Mouse (Mus musculus): Measurements from ENCODE around the gene Srebf2. TPM values are rescaled to one million over a fixed set of nuclear protein-coding genes. Genes with fewer than 3 reads are reported as not detected.

The Srebf2 gene
- polyA plus RNA-seq, 1 experiment from 2014 or later, result 110 TPM

GRCm38 (mm10) chr15:82197937-82198336 is 51.0 kb downstream of the Srebf2 start:
- WGBS, result 90% methylated on average over 11 of the region's 11 CpGs

GRCm38 (mm10) chr15:82198342-82198741 is 51.4 kb downstream of the Srebf2 start:
- no peaks in the 10 kb centered on the region for H3K9me3 ChIP-seq (replicated peaks)
- H3K36me3 ChIP-seq, result peaks cover 98% of the 10 kb centered on the region

More at GRCm38 (mm10) chr15:82197937-82198336, 51.0 kb downstream of the Srebf2 start:
- Histone ChIP-seq H3K4me1 (replicated peaks) (peaks cover 4% of the 10 kb centered on the region; the same call in 1 of the 2 replicates), H3K36me3 (peaks cover 98% of the 10 kb centered on the region), H3K27ac (ENCODE audit: poor library complexity, severe bottlenecking) (no peak overlapping the region), H3K9ac (no peak overlapping the region), H3K27me3 (replicated peaks) (no peaks in the 10 kb centered on the region), H3K9me3 (replicated peaks) (no peaks in the 10 kb centered on the region), H3K4me2 (no peak overlapping the region), H3K4me3 (no peak overlapping the region)
- ATAC-seq (ENCODE audit: insufficient number of reproducible peaks, low FRiP score), result no peak

DNA sequence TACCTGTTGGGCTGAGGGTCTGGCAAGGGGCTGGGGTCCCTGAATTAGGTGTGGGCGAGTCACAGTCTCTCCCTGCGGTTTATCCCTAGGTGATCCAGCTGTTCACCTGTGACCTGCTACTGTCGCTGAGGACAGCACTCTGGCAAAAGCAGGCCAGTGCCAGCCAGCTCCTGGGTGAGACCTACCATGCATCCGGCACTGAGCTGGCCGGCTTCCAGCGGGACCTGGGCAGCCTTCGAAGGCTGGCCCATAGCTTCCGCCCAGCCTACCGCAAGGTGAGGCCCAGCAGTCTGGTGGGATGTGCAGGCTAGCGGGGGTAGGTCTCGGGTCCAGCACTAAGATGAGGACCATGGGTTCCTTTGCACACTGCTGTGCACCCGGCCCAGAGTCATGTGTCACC is 52.6 kb downstream of the Srebf2 start:
- peaks cover 98% of the 10 kb centered on the region for H3K36me3 ChIP-seq
- H3K4me3 ChIP-seq, result no peak overlapping the region
- H3K4me2 ChIP-seq, result no peak overlapping the region
- H3K9me3 ChIP-seq (replicated peaks), result no peaks in the 10 kb centered on the region
- H3K4me1 ChIP-seq (replicated peaks), result no peaks in the 10 kb centered on the region
- H3K27ac ChIP-seq (ENCODE audit: poor library complexity, severe bottlenecking), result no peak overlapping the region
- 90% methylated on average over 12 of the region's 12 CpGs for WGBS
- H3K27me3 ChIP-seq (replicated peaks), result peaks cover 14% of the 10 kb centered on the region
- no peak for ATAC-seq (ENCODE audit: insufficient number of reproducible peaks, low FRiP score)
- H3K9ac ChIP-seq, result 0 out of 2 replicates have a peak overlapping the region, but pooled peaks have one; percentile 29

More at GRCm38 (mm10) chr15:82198342-82198741, 51.4 kb downstream of the Srebf2 start:
- Histone ChIP-seq H3K27me3 (replicated peaks) (peaks cover 4% of the 10 kb centered on the region; the same call in 1 of the 2 replicates), H3K4me2 (no peak overlapping the region), H3K9ac (no peak overlapping the region), H3K27ac (ENCODE audit: poor library complexity, severe bottlenecking) (no peak overlapping the region), H3K4me1 (replicated peaks) (no peaks in the 10 kb centered on the region), H3K4me3 (no peak overlapping the region)
- ATAC-seq (ENCODE audit: insufficient number of reproducible peaks, low FRiP score), result no peak
- 89% methylated on average over 7 of the region's 7 CpGs for WGBS

DNA sequence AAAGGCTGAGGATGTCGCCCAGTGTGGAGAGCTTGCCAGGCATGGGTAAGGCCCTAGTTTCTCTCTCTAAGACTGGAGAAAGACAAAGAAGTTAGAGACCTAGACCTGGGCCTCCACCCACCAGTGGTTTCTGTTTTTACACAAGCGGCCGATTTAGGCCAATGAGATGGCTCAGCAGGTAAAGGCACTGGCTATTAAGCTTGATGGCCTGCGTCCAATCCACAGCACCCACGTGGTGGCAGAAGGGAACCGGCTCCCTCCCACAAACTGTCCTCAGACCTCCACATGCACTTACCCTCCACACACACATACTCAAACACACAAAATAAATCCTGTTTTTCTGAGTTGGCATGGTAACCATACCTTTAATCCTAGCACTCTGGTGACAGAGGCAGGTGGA is 55.1 kb downstream of the Srebf2 start:
- Histone ChIP-seq H3K4me3 (no peak overlapping the region), H3K27ac (ENCODE audit: poor library complexity, severe bottlenecking) (no peak overlapping the region), H3K27me3 (replicated peaks) (peaks cover 40% of the 10 kb centered on the region), H3K9ac (no peak overlapping the region), H3K36me3 (peaks cover 88% of the 10 kb centered on the region), H3K9me3 (replicated peaks) (no peaks in the 10 kb centered on the region), H3K4me2 (no peak overlapping the region), H3K4me1 (replicated peaks) (peaks cover 14% of the 10 kb centered on the region)
- WGBS, result 89% methylated on average over 6 of the region's 6 CpGs
- no peak for ATAC-seq (ENCODE audit: insufficient number of reproducible peaks, low FRiP score)

DNA sequence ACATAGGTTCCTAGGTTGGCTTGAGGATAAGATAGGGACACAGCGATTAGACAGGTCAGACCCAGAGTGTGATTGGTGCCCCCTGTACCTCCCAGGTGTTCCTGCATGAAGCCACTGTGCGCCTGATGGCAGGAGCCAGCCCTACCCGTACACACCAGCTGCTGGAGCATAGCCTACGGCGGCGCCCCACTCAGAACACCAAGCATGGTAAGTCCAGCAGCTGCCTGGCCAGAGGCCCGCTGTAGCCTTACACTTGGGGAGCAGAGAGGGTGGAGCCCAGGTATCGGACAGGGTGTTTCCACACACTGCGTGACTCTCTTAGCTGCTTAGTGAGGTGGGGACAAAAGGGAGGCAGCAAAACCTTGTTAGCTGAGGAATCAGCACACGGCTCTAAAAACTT is 56.1 kb downstream of the Srebf2 start:
- peaks cover 77% of the 10 kb centered on the region for H3K36me3 ChIP-seq
- no peak overlapping the region for H3K27ac ChIP-seq (ENCODE audit: poor library complexity, severe bottlenecking)
- peaks cover 20% of the 10 kb centered on the region for H3K4me1 ChIP-seq (replicated peaks)
- no peak overlapping the region for H3K4me3 ChIP-seq
- H3K4me2 ChIP-seq, result no peak overlapping the region
- WGBS, result 94% methylated on average over 10 of the region's 10 CpGs
- H3K9me3 ChIP-seq (replicated peaks), result no peaks in the 10 kb centered on the region
- no peak overlapping the region for H3K9ac ChIP-seq
- H3K27me3 ChIP-seq (replicated peaks), result peaks cover 50% of the 10 kb centered on the region
- ATAC-seq (ENCODE audit: insufficient number of reproducible peaks, low FRiP score), result no peak

- Histone ChIP-seq H3K4me3 (no peak overlapping the region), H3K4me2 (no peak overlapping the region), H3K9me3 (replicated peaks) (no peaks in the 10 kb centered on the region), H3K36me3 (peaks cover 71% of the 10 kb centered on the region), H3K4me1 (replicated peaks) (peaks cover 20% of the 10 kb centered on the region), H3K9ac (no peak overlapping the region), H3K27me3 (replicated peaks) (peaks cover 57% of the 10 kb centered on the region), H3K27ac (ENCODE audit: poor library complexity, severe bottlenecking) (no peak overlapping the region)
- WGBS, result 86% methylated on average over 20 of the region's 20 CpGs
- ATAC-seq (ENCODE audit: insufficient number of reproducible peaks, low FRiP score), result no peak
Observed at GRCm38 (mm10) chr15:82203611-82204351, 56.8 kb downstream of the Srebf2 start.

DNA sequence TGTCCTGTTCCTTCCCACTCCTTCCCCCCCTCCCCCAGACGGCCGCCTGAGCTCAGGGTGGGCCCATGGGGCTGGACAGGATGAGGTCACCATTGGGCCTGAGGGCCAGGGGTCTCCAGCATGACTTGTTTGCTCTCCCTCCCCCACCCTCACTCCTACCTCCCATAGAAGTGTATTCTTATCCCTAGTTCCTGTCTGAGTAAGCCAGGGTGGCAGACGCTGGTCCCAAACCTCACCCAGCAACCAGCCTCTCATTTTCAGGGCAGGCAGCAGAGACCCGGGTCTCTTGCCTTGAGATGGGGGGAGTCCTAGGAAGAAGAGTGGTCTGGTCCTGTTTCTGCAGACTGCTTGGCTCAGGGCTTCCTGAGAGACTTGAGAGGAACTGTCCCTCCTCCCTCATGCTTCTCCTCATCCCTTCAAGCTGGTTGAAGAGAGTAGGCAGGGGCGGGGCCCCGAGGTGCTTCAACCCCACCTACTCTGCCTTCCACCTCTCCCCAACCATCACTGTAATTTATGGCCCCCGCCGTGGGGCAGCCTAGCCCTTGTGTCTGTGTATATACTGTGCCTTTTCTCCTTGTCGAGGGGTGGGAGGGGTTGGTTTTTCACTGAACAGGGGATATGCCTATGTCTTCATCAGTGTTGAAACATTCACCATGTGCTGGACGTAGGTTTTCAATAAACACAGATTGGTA is 57.8 kb downstream of the Srebf2 start:
- Histone ChIP-seq H3K9ac (no peak overlapping the region), H3K27ac (ENCODE audit: poor library complexity, severe bottlenecking) (no peak overlapping the region), H3K36me3 (peaks cover 60% of the 10 kb centered on the region), H3K4me3 (no peak overlapping the region), H3K27me3 (replicated peaks) (peaks cover 67% of the 10 kb centered on the region), H3K4me2 (no peak overlapping the region), H3K4me1 (replicated peaks) (peaks cover 20% of the 10 kb centered on the region), H3K9me3 (replicated peaks) (no peaks in the 10 kb centered on the region)
- ATAC-seq (ENCODE audit: insufficient number of reproducible peaks, low FRiP score), result no peak
- WGBS, result 75% methylated on average over 10 of the region's 10 CpGs

DNA sequence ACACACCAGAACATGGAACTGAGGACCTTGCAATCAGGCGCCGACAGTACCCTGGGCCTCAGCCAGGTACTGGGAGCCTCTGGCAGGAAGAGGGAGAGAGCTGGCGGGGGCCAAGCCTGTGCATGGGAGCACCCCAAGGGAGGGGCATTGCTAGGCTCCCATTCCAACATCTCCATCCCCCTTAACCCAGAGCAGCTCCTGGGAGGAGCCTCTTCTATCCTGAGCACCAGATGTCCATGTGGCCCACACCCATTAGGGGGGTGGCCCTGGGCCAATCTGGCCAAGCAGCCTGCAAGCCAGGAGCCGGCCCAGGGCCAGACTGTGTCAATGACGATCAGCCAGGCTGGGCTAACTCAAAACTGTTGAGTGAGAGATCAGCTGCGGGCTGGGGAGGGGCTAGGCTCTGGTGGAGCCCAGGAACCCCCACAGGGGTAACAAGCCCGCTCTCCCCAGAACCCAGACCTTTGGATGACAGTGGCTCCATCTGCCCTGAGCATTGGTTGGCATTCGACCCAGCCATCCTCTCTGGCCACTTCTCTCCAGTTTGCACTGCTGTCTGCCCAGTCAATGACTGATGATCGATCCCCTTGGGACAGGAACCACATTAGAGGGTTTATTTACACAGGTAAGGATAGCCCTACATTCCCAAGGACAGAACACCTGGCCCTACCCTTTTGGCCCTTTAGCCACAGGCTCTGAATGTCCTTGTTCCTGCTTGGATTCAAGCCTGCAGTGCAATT is 59.6 kb downstream of the Srebf2 start:
- 57% methylated on average over 9 of the region's 9 CpGs for WGBS
- Histone ChIP-seq H3K27me3 (replicated peaks) (peaks cover 84% of the 10 kb centered on the region), H3K4me2 (peak overlapping the region; percentile 41; the same call in 1 of the 2 replicates), H3K27ac (ENCODE audit: poor library complexity, severe bottlenecking) (no peak overlapping the region), H3K36me3 (peaks cover 45% of the 10 kb centered on the region), H3K9ac (no peak overlapping the region), H3K4me1 (replicated peaks) (peaks cover 24% of the 10 kb centered on the region), H3K4me3 (no peak overlapping the region), H3K9me3 (replicated peaks) (no peaks in the 10 kb centered on the region)
- peak; percentile 50 for ATAC-seq (ENCODE audit: insufficient number of reproducible peaks, low FRiP score)

DNA sequence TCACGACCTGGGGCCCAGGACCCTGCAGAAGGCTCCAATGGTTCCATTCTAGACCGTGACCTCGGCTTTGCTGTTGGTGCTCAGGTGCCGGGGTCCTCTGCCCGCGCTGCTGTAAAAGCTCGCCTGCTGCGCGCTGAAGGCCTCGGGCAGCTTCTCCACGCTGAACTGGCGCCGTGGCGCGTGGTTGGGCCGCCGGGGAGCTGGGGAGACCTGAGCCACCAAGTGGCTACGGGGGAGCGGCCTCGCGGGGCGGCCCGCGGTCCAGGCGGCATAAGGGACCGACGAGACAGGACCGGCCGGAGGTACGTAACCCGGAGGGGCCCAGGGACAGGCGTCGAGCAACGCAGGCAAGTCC is 60.1 kb downstream of the Srebf2 start:
- 11% methylated on average over 34 of the region's 34 CpGs for WGBS
- Histone ChIP-seq H3K9ac (no peak overlapping the region), H3K4me3 (peak overlapping the region; percentile 27; the same call in 1 of the 2 replicates)

DNA sequence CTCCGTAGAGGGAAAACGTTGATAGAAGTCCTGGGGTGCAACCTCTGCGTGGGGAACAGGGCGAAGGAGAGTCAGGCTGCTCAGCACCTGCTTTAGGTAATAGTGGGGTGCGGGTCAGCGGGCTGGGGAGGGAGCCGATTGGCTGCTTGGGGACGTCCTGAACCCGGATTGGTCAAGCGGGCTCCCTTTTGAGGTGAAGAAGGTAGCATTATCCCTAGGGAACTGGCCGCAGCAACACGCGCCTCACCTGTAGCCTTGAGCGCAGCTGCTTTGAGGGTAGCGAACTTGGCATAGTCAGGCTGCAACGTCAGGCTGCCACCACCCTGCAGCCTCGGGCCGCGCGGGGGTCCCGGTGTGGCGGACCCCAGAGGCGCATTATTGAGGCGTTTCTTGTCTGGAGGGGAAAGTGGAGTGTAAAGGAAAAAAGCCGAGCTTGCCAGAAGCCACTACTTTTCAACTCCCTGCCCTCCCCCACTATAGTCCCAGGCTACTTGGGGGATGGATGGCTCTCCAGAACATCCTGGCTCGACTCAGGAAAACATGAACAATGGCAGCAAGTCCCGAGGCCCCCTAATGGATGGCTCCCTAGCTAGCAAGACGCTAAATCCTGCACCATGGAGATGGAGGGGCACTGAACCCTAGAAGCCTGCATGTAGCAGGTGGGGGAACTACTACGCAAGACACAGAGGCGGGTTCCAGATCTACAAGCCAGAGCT is 60.7 kb downstream of the Srebf2 start:
- ATAC-seq (ENCODE audit: insufficient number of reproducible peaks, low FRiP score), result no peak
- peak overlapping the region; percentile 41 for H3K4me2 ChIP-seq
- no peak overlapping the region for H3K27ac ChIP-seq (ENCODE audit: poor library complexity, severe bottlenecking)
- peaks cover 95% of the 10 kb centered on the region for H3K27me3 ChIP-seq (replicated peaks)
- peaks cover 33% of the 10 kb centered on the region for H3K36me3 ChIP-seq
- H3K9me3 ChIP-seq (replicated peaks), result no peaks in the 10 kb centered on the region
- no peak overlapping the region for H3K9ac ChIP-seq
- H3K4me3 ChIP-seq, result peak overlapping the region; percentile 27; the same call in 1 of the 2 replicates
- 17% methylated on average over 30 of the region's 30 CpGs for WGBS
- H3K4me1 ChIP-seq (replicated peaks), result peaks cover 35% of the 10 kb centered on the region

More for the DNA sequence above, 60.1 kb downstream of the Srebf2 start:
- peak overlapping the region; percentile 41 for H3K4me2 ChIP-seq
- peaks cover 39% of the 10 kb centered on the region for H3K36me3 ChIP-seq
- peaks cover 29% of the 10 kb centered on the region for H3K4me1 ChIP-seq (replicated peaks)
- H3K9me3 ChIP-seq (replicated peaks), result no peaks in the 10 kb centered on the region
- ATAC-seq (ENCODE audit: insufficient number of reproducible peaks, low FRiP score), result no peak
- peaks cover 90% of the 10 kb centered on the region for H3K27me3 ChIP-seq (replicated peaks)
- H3K27ac ChIP-seq (ENCODE audit: poor library complexity, severe bottlenecking), result no peak overlapping the region

All from heart, embryonic 12.5 days (tissue).